Mouse (Mus musculus) liver, adult 2 months (tissue): ENCODE measurements around the gene Cavin2.

Experiments
- CTCF ChIP-seq: fragments of 200-500 bp; IDR thresholded peaks from 2 replicates; pipeline ENCODE4 v1.5.1; 2011; ENCODE audit warnings: low read depth, low read length, control low read depth
- POLR2A ChIP-seq: fragments of 200-500 bp; IDR thresholded peaks from 2 replicates; pipeline ENCODE4 v1.6.1; 2011; ENCODE audit warnings: low read length, control low read depth; ENCODE audit not compliant: insufficient read depth; ENCODE audit errors: extremely low read depth

- TF ChIP-seq CTCF (no peak), POLR2A (no peak)
Observed at GRCm38 (mm10) chr1:51315476-51315875, 26.6 kb downstream of the Cavin2 start.
